Mouse (Mus musculus) liver, postnatal 0 days (tissue): ENCODE results near the gene Zdhhc21.

Source experiments
- CTCF ChIP-seq: sonication (generic); IDR thresholded peaks from 2 replicates; pipeline ENCODE4 v1.5.1; 2016; ENCODE audit warnings: antibody characterized with exemption, low read depth
- EP300 ChIP-seq: IDR thresholded peaks from 2 replicates; pipeline ENCODE4 v1.6.1; 2016; ENCODE audit warnings: antibody characterized with exemption, low read depth, mild to moderate bottlenecking

- TF ChIP-seq CTCF: no peak
- TF ChIP-seq EP300: no peak
Observed at GRCm38 (mm10) chr4:82793608-82794007, 66.2 kb downstream of the Zdhhc21 start.
